Mouse (Mus musculus) liver, adult 2 months (tissue): Measurements from ENCODE around the gene Ankrd28.

Source experiments
- CTCF ChIP-seq: fragments of 200-500 bp; IDR thresholded peaks from 2 replicates; pipeline ENCODE4 v1.5.1; 2011; ENCODE audit warnings: low read depth, low read length, control low read depth
- POLR2A ChIP-seq: fragments of 200-500 bp; IDR thresholded peaks from 2 replicates; pipeline ENCODE4 v1.6.1; 2011; ENCODE audit warnings: low read length, control low read depth; ENCODE audit not compliant: insufficient read depth; ENCODE audit errors: extremely low read depth

DNA sequence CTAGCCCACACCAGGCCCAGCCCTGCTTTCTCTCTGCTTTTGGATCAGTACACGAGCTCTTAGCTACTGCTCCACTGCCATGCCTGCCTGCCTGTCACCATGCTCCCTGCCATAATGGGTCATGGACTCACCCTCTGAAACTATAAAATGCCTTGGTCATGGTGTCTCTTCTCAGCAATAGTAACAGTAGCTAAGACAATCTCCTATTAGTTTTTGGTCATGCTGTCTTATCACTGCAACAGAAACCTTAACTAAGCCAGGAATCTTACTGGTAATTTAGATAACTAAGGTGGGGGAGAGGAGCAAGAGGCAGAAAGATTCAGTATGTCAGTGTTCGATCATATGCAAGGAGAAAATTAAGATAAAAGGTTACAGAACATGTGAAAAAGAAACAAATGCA is 112.1 kb downstream of the Ankrd28 start:
- TF ChIP-seq CTCF: no peak
- no peak for TF ChIP-seq POLR2A
